Mouse (Mus musculus) G1E (cell line): ENCODE data around the gene Cox18.

Experiments used
- CTCF ChIP-seq: IDR thresholded peaks from 2 replicates; pipeline ENCODE4 v1.5.1; 2012; ENCODE audit warnings: low read depth, low read length, inconsistent platforms, mixed read lengths
- GATA1 ChIP-seq: IDR thresholded peaks from 2 replicates; pipeline ENCODE4 v1.6.1; 2012; ENCODE audit warnings: borderline replicate concordance, low read length, inconsistent platforms, mixed read lengths
- GATA2 ChIP-seq: IDR thresholded peaks from 2 replicates; pipeline ENCODE4 v1.6.1; 2012; ENCODE audit warnings: low read depth, low read length, inconsistent platforms, borderline replicate concordance
- POLR2AphosphoS5 ChIP-seq: IDR thresholded peaks from 2 replicates; pipeline ENCODE4 v1.6.1; 2012; ENCODE audit warnings: low read depth, low read length, inconsistent platforms; ENCODE audit not compliant: insufficient replicate concordance
- TAL1 ChIP-seq: conservative IDR thresholded peaks from 2 replicates; pipeline ENCODE4 v1.6.1; 2012; ENCODE audit warnings: low read depth, low read length, inconsistent platforms, mixed read lengths

DNA sequence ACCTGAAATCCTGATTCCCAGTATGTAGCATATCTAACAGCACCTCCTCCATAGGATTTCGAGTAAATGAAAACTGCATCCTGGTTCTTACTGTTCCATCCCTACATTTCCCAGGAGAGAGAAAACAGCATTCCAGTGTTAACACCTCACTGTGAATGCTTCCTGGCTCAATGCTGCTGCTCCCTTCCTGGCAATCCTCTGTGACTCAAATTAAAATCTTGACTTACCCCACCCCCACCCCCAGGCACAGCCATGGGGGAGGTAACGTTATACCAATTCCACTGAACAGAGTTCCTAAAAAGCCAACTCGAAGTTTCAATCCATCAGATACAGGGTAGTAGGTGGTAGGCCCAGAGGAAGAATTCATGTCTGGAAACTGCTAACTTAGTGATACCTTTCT, 864 bp downstream of the Cox18 start:
- TF ChIP-seq CTCF, result no peak
- no peak for TF ChIP-seq TAL1
- no peak for TF ChIP-seq GATA1
- TF ChIP-seq POLR2AphosphoS5, result no peak
- TF ChIP-seq GATA2, result no peak
